Mouse (Mus musculus): Measurements from ENCODE around the gene Ptgr2.
A peak's percentile ranks its signal among the peaks of the same experiment; 100 is the strongest.

GRCm38 (mm10) chr12:84347192-84347591, 62.2 kb downstream of the Ptgr2 start:
- TF ChIP-seq POLR2A (IDR thresholded peaks at IDR 0.05; ENCODE audit: low read depth, low read length) (no peak), CTCF (IDR thresholded peaks at IDR 0.05; ENCODE audit: extremely low read depth, insufficient read depth, insufficient read length, insufficient replicate concordance) (0 out of 2 replicates have a peak, but pooled peaks have one; percentile 27)
